Mouse (Mus musculus): ENCODE results near the gene Eif6.

DNA sequence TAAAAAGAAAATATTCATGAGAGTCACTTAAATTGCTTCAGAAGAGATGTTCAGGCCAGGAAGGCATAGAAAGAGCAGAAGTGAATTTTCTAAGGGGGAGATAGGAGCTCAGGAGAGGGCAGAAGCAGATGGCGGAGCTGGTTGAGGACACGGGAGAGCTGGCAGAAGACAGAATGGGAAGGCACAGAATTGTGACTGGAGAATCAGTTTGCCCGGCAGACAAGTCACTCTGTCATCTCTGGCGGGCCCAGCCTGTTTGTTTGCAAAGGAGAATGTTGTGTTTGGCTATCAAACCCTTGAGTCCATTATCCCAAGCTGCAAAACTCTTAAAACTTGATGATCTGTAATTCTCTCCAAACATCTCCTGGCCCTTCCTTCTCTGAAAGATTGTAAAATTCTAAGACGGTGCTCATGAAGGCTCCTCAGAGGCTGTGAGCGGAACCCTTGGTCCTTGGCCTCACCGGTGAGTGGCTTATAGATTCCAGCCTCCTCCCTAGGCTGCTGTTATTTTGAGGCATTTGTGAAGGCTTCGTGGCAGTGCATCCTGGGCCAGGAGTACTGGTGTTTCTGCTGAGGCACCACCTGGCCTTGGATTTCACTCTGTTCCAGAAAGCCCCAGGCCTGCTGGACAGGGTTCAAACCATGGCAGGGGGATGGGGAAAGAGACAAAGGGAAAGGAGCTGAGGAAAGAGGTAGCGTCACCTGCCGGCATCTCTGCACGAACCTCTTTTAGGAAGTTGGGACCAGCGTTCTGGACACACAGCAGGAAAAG is 31.9 kb downstream of the Eif6 start:
- TF ChIP-seq CTCF (IDR thresholded peaks at IDR 0.05) (no peak), EP300 (IDR thresholded peaks at IDR 0.05) (no peak)

Data from lung, postnatal 0 days (tissue).